Mouse (Mus musculus): ENCODE data around the gene Tnrc6b. TPM values are rescaled to one million over a fixed set of nuclear protein-coding genes. Genes with fewer than 3 reads are reported as not detected.

The Tnrc6b gene
- 2.0 TPM for polyA plus RNA-seq (2014; fragmentation: Illumina TruSeq; extraction: RNeasy Lipid Tissue Mini Kit (QIAGEN cat#74804); ENCODE audit: insufficient read depth, low read depth, low replicate concordance)

GRCm38 (mm10) chr15:80710608-80711363, at the start of gene Tnrc6b:
TSS of gene Tnrc6b (plus strand) at chr15:80711313.

GRCm38 (mm10) chr15:80671295-80672252, 39.5 kb upstream of the Tnrc6b start, which contains the start of gene Fam83f:
TSS of gene Fam83f (plus strand) at chr15:80671847.

GRCm38 (mm10) chr15:80948145-80949135, 237.3 kb downstream of the Tnrc6b start, which contains the start of gene Adsl:
TSS of gene Adsl (plus strand) at chr15:80948490.

GRCm38 (mm10) chr15:80977620-80978334, 266.7 kb downstream of the Tnrc6b start, which contains the start of gene Sgsm3:
TSS of gene Sgsm3 (plus strand) at chr15:80977765.

Other genes starting within 250 kb of the Tnrc6b start
- not detected for gene Enthd1, start 146.2 kb upstream of the Tnrc6b start, polyA plus RNA-seq (2014; fragmentation: Illumina TruSeq; extraction: RNeasy Lipid Tissue Mini Kit (QIAGEN cat#74804); ENCODE audit: insufficient read depth, low read depth, low replicate concordance)
- gene Grap2, start 138.7 kb upstream of the Tnrc6b start, polyA plus RNA-seq (2014; fragmentation: Illumina TruSeq; extraction: RNeasy Lipid Tissue Mini Kit (QIAGEN cat#74804); ENCODE audit: insufficient read depth, low read depth, low replicate concordance): 3.7 TPM
- gene Fam83f, start 39.5 kb upstream of the Tnrc6b start, polyA plus RNA-seq (2014; fragmentation: Illumina TruSeq; extraction: RNeasy Lipid Tissue Mini Kit (QIAGEN cat#74804); ENCODE audit: insufficient read depth, low read depth, low replicate concordance): 0.53 TPM
- 28.8 TPM for gene Adsl, start 237.2 kb downstream of the Tnrc6b start, polyA plus RNA-seq (2014; fragmentation: Illumina TruSeq; extraction: RNeasy Lipid Tissue Mini Kit (QIAGEN cat#74804); ENCODE audit: insufficient read depth, low read depth, low replicate concordance)

All from lung, adult 10 weeks (tissue).